Mouse (Mus musculus) cerebellum, adult 2 months (tissue): ENCODE measurements around the gene Gas2.

Source experiments
- CTCF ChIP-seq: fragments of 200-500 bp; IDR thresholded peaks from 2 replicates; pipeline ENCODE4 v1.5.1; 2011; ENCODE audit warnings: low read depth, mild to moderate bottlenecking, control low read depth, low read length, moderate library complexity, borderline replicate concordance; ENCODE audit not compliant: insufficient read depth
- POLR2A ChIP-seq: fragments of 200-500 bp; IDR thresholded peaks from 2 replicates; pipeline ENCODE4 v1.6.1; 2011; ENCODE audit warnings: low read length, control low read depth, borderline replicate concordance; ENCODE audit not compliant: insufficient read depth

DNA sequence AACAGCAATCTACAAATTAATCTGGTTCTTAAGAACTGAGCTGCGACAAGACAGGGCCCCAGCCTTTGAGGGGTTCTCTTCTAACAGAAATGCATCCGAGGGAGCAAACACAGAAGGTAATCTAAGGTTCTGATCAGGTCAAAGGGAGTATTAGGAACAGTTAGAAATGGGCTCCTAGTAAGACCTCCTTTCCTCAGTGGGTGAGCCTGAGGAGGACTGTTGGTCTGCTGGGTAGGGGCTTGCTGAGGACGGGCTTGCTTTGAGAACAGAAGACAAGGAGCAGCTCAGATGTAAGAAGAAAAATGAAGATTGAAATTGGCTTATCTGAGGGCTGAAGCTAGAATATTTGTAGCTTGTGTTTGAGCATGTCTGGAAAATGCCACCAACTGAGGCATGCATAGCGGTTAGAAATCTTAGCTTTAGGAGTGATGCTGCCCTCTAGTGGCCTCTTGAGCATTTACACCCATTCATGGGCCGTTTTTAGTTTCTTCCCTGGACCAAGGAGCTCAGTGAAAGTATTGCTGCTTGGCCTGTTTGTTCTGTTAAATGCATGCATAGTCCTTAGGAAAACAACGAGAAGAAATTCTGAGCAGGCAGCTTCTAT lies 110.5 kb downstream of the Gas2 start:
- TF ChIP-seq CTCF: peak; percentile 69
- TF ChIP-seq POLR2A: no peak
